Mouse (Mus musculus) hematopoietic stem cell, adult 5-6 weeks (primary cell): ENCODE results near the gene Cep19. TPM values are rescaled to one million over a fixed set of nuclear protein-coding genes. Genes with fewer than 3 reads are reported as not detected.

Experiments
- ATAC-seq, 2 experiments: fragments of 125-278 bp in 1 of 2; replicated peaks in 1 of 2; 2 replicates each; pipeline ENCODE4 v1.8.0; 2016 to 2017; ENCODE audit warnings: inconsistent platforms in 2 of 2, mild to moderate bottlenecking in 2 of 2, moderate number of reproducible peaks in 2 of 2, low read depth in 1 of 2, moderate TSS enrichment in 1 of 2; ENCODE audit not compliant: low FRiP score in 2 of 2, poor library complexity in 2 of 2, severe bottlenecking in 2 of 2, insufficient read depth in 1 of 2, low TSS enrichment in 1 of 2
- total RNA-seq: library from RNA; stranded (forward); fragments of 172-1452, 232-1000 nt; gene quantifications from 2 replicates; pipeline ENCODE4 v1.2.3, GENCODE M21; 2017

Cep19 gene
- total RNA-seq, 1 experiment from 2014 or later, result 46.1 TPM

GRCm38 (mm10) chr16:32098897-32099637 lies 533 bp upstream of the Cep19 start:
- ATAC-seq, result peak in 1 of 2 experiments; percentile 24; a peak in 1 of 4 replicates

GRCm38 (mm10) chr16:32102295-32102694 lies 2.7 kb downstream of the Cep19 start:
- ATAC-seq, result peak in 1 of 2 experiments; percentile 51; a peak in 1 of 4 replicates

- no peak for ATAC-seq
These were observed 6.1 kb downstream of the Cep19 start for GRCm38 (mm10) chr16:32105698-32106097.

GRCm38 (mm10) chr16:32107342-32108045 lies 7.9 kb downstream of the Cep19 start:
- ATAC-seq, result peak; percentile 64 to 71; a peak in 3 of 4 replicates

GRCm38 (mm10) chr16:32108170-32108569 lies 8.6 kb downstream of the Cep19 start:
- peak in 1 of 2 experiments; percentile 38; a peak in 2 of 4 replicates for ATAC-seq

GRCm38 (mm10) chr16:32108578-32108977 lies 9.0 kb downstream of the Cep19 start:
- peak in 1 of 2 experiments; percentile 29; a peak in 1 of 4 replicates for ATAC-seq

- no peak for ATAC-seq
These were observed 11.5 kb downstream of the Cep19 start for GRCm38 (mm10) chr16:32110951-32111699.

- peak; percentile 82 to 83 for ATAC-seq
These were observed 14.1 kb downstream of the Cep19 start for GRCm38 (mm10) chr16:32113541-32114218.

- ATAC-seq, result no peak
These were observed 14.8 kb downstream of the Cep19 start for GRCm38 (mm10) chr16:32114406-32114805.

GRCm38 (mm10) chr16:32114968-32115695 lies 15.5 kb downstream of the Cep19 start:
- peak; percentile 49 to 57 for ATAC-seq

- no peak for ATAC-seq
These were observed 16.2 kb downstream of the Cep19 start for GRCm38 (mm10) chr16:32115781-32116180.

- no peak for ATAC-seq
These were observed 16.6 kb downstream of the Cep19 start for GRCm38 (mm10) chr16:32116186-32116585.

- ATAC-seq, result no peak
These were observed 20.9 kb downstream of the Cep19 start for GRCm38 (mm10) chr16:32120454-32120853.

GRCm38 (mm10) chr16:32124020-32124419 lies 24.4 kb downstream of the Cep19 start:
- no peak for ATAC-seq

GRCm38 (mm10) chr16:32124444-32125335 lies 25.1 kb downstream of the Cep19 start:
- peak; percentile 59 to 61 for ATAC-seq

- no peak for ATAC-seq
These were observed 25.8 kb downstream of the Cep19 start for GRCm38 (mm10) chr16:32125364-32125763.
